Mouse (Mus musculus): Measurements from ENCODE around the gene Ppp1cc.
A peak's percentile ranks its signal among the peaks of the same experiment; 100 is the strongest.
"Not testable (repeated sequence)": the region's sequence is repeated elsewhere in the genome, so short reads cannot be mapped to it uniquely, and the experiment has no call there.

Ppp1cc gene

GRCm38 (mm10) chr5:122165233-122165915, 7.3 kb downstream of the Ppp1cc start:
- no peak for DNase-seq (ENCODE audit: low spot score in 2 of 2)

GRCm38 (mm10) chr5:122166636-122167161, 8.6 kb downstream of the Ppp1cc start:
- no peak for DNase-seq (ENCODE audit: low spot score in 2 of 2)

- no peak for DNase-seq (ENCODE audit: low spot score in 2 of 2)
Measured at GRCm38 (mm10) chr5:122168344-122169069, 10.4 kb downstream of the Ppp1cc start.

GRCm38 (mm10) chr5:122171058-122171457, 13.0 kb downstream of the Ppp1cc start:
- DNase-seq (ENCODE audit: low spot score in 2 of 2), result no peak

GRCm38 (mm10) chr5:122175402-122175801, 17.3 kb downstream of the Ppp1cc start:
- DNase-seq (ENCODE audit: low spot score in 2 of 2), result no peak

GRCm38 (mm10) chr5:122175961-122176360, 17.9 kb downstream of the Ppp1cc start:
- DNase-seq (ENCODE audit: low spot score in 2 of 2), result no peak

- DNase-seq (ENCODE audit: low spot score in 2 of 2), result no peak
Measured at GRCm38 (mm10) chr5:122176398-122176797, 18.3 kb downstream of the Ppp1cc start.

- DNase-seq (ENCODE audit: low spot score in 2 of 2), result no peak
Measured at GRCm38 (mm10) chr5:122179665-122180064, 21.6 kb downstream of the Ppp1cc start.

GRCm38 (mm10) chr5:122184283-122184806, 26.3 kb downstream of the Ppp1cc start:
- DNase-seq (ENCODE audit: low spot score in 2 of 2), result no peak

- not testable (repeated sequence) for DNase-seq (ENCODE audit: low spot score in 2 of 2)
Measured at GRCm38 (mm10) chr5:122184858-122185257, 26.8 kb downstream of the Ppp1cc start.

GRCm38 (mm10) chr5:122189115-122189514, 31.0 kb downstream of the Ppp1cc start:
- DNase-seq (ENCODE audit: low spot score in 2 of 2), result no peak

- no peak for DNase-seq (ENCODE audit: low spot score in 2 of 2)
Measured at GRCm38 (mm10) chr5:122190465-122190864, 32.4 kb downstream of the Ppp1cc start.

- DNase-seq (ENCODE audit: low spot score in 2 of 2), result peak in 1 of 2 experiments; percentile 40
Measured at GRCm38 (mm10) chr5:122191269-122192063, 33.4 kb downstream of the Ppp1cc start.

- DNase-seq (ENCODE audit: low spot score in 2 of 2), result no peak
Measured at GRCm38 (mm10) chr5:122192347-122192746, 34.3 kb downstream of the Ppp1cc start.

- no peak for DNase-seq (ENCODE audit: low spot score in 2 of 2)
Measured at GRCm38 (mm10) chr5:122200872-122201271, 42.8 kb downstream of the Ppp1cc start.

GRCm38 (mm10) chr5:122201904-122202303, 43.8 kb downstream of the Ppp1cc start:
- no peak for DNase-seq (ENCODE audit: low spot score in 2 of 2)

- no peak for DNase-seq (ENCODE audit: low spot score in 2 of 2)
Measured at GRCm38 (mm10) chr5:122204180-122204579, 46.1 kb downstream of the Ppp1cc start.

- DNase-seq (ENCODE audit: low spot score in 2 of 2), result no peak
Measured at GRCm38 (mm10) chr5:122206475-122206874, 48.4 kb downstream of the Ppp1cc start, which contains the start of gene Hvcn1. Gene Hvcn1, plus strand, starts transcription at chr5:122206804.

- DNase-seq (ENCODE audit: low spot score in 2 of 2), result no peak
Measured at GRCm38 (mm10) chr5:122208909-122209308, 50.8 kb downstream of the Ppp1cc start.

- DNase-seq (ENCODE audit: low spot score in 2 of 2), result peak in 1 of 2 experiments; percentile 23
Measured at GRCm38 (mm10) chr5:122209591-122210368, 51.7 kb downstream of the Ppp1cc start.

GRCm38 (mm10) chr5:122210890-122211289, 52.8 kb downstream of the Ppp1cc start:
- DNase-seq (ENCODE audit: low spot score in 2 of 2), result no peak

All from urinary bladder, adult 18-20 months (tissue).